Mouse (Mus musculus): ENCODE results near the gene Podxl2. TPM values are rescaled to one million over a fixed set of nuclear protein-coding genes. Genes with fewer than 3 reads are reported as not detected.

The Podxl2 gene
- polyA plus RNA-seq, 1 experiment from 2014 or later: 36.3 TPM

DNA sequence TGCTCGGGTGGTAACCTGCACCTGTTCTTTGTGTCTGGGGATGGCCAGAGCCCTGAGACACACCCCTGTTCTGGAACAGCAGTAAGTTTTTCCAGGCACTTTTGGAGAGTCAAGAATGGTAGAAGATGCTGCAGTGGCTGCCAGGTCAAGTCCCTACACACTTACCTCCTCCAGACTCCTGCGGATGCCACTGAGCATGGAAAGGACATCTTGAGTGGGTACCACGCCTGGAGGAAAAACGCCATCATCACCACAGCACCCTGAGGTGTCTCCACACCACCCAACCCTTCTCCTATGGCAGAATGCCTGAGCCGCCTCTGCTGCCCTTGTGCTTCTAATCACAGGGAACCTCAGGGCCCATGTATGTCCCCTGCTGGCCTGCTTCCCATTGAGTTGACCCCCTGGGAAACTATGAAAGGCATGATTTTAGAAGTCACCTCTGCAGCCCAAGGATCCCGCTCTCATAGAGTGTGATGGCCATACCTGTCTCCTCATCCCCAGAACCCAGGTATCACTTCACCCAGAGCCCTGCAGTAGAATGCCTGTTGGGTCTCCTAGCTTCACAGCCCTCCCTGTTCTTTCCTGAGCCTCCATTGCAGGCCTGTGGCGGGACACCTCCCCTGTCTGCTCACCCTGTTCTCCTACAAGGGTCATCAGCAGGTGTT, 29.8 kb downstream of the Podxl2 start:
- H3K27ac ChIP-seq (ENCODE audit: low read depth, low read length): no peak overlapping the region
- H3K4me3 ChIP-seq (ENCODE audit: low read depth, low read length): no peak overlapping the region
- no peak overlapping the region for H3K9ac ChIP-seq (ENCODE audit: low read depth, low read length)
- no peak for TF ChIP-seq CTCF (IDR thresholded peaks at IDR 0.05; ENCODE audit: low read depth)
- H3K36me3 ChIP-seq (ENCODE audit: control insufficient read depth, insufficient read depth): no peaks in the 10 kb centered on the region
- H3K9me3 ChIP-seq (ENCODE audit: control insufficient read depth): no peaks in the 10 kb centered on the region
- no peak for ATAC-seq
- 92% methylated on average over 7 of the region's 7 CpGs for WGBS
- H3K4me2 ChIP-seq (replicated peaks; ENCODE audit: low read depth): no peak overlapping the region
- H3K4me1 ChIP-seq (replicated peaks; ENCODE audit: control insufficient read depth, insufficient read depth, low read length): peaks cover 6% of the 10 kb centered on the region; the same call in 1 of the 2 replicates
- H3K27me3 ChIP-seq (replicated peaks; ENCODE audit: control insufficient read depth, insufficient read depth, low read length): no peaks in the 10 kb centered on the region

DNA sequence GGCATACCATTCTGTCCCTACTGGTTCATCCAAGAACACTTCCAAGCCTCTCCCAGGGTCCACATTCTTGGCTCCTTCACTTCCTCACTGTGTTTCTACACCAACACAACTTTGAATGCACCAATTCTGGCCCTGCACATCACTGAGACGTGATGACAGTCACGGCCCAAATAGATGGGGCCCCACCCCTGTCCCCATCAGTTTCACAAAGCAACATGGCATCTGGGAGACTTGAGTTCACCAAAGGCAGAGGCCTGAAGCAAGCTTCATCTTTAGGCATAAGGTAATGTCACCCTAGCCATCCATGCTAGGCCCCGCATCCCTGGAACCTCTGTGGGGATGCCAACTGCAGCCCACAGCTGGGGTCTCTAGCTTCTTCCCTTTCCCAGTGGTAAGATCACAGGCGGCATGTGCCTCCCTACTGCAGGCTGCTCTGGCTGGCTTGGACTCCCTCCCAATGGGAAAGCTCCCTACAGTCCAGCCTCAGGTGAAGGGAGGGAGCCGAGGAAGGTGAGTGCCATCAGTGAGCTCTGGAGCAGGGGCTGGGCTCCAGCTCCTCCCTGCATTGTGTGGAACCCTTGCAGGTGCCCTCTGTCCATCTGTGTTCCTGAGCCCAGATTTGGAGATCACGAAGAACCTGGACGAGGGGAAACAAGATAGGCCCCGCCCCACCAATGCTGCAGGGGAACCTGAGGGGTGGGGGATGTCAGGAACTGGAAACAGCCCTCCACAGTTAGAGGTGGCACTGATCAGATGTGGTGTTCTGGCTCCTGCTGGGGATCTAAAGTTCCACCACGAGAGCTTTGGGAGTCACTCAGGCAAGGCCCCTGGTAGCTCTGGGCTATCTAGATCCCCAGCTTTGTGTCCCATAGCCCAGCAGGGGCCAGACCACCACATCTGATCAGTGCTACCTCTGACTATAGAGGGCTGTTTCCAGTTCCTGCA, 30.8 kb downstream of the Podxl2 start:
- 87% methylated on average over 9 of the region's 9 CpGs for WGBS
- H3K9ac ChIP-seq (ENCODE audit: low read depth, low read length): no peak overlapping the region
- H3K4me2 ChIP-seq (replicated peaks; ENCODE audit: low read depth): no peak overlapping the region
- peaks cover 8% of the 10 kb centered on the region; the same call in 1 of the 2 replicates for H3K36me3 ChIP-seq (ENCODE audit: control insufficient read depth, insufficient read depth)
- H3K4me3 ChIP-seq (ENCODE audit: low read depth, low read length): no peak overlapping the region
- no peak overlapping the region for H3K27ac ChIP-seq (ENCODE audit: low read depth, low read length)
- no peaks in the 10 kb centered on the region for H3K9me3 ChIP-seq (ENCODE audit: control insufficient read depth)
- no peak for TF ChIP-seq CTCF (IDR thresholded peaks at IDR 0.05; ENCODE audit: low read depth)
- H3K4me1 ChIP-seq (replicated peaks; ENCODE audit: control insufficient read depth, insufficient read depth, low read length): peaks cover 6% of the 10 kb centered on the region; the same call in 1 of the 2 replicates
- no peaks in the 10 kb centered on the region for H3K27me3 ChIP-seq (replicated peaks; ENCODE audit: control insufficient read depth, insufficient read depth, low read length)
- no peak for ATAC-seq

- 73% methylated on average over 7 of the region's 7 CpGs for WGBS
- Histone ChIP-seq H3K36me3 (ENCODE audit: control insufficient read depth, insufficient read depth) (peaks cover 15% of the 10 kb centered on the region; the same call in 1 of the 2 replicates), H3K27ac (ENCODE audit: low read depth, low read length) (no peak overlapping the region), H3K27me3 (replicated peaks; ENCODE audit: control insufficient read depth, insufficient read depth, low read length) (no peaks in the 10 kb centered on the region), H3K4me2 (replicated peaks; ENCODE audit: low read depth) (peak overlapping the region; percentile 78), H3K4me3 (ENCODE audit: low read depth, low read length) (peak overlapping the region; percentile 93; the same call in 1 of the 2 replicates), H3K9ac (ENCODE audit: low read depth, low read length) (peak overlapping the region; percentile 71; the same call in 1 of the 2 replicates), H3K9me3 (ENCODE audit: control insufficient read depth) (no peaks in the 10 kb centered on the region), H3K4me1 (replicated peaks; ENCODE audit: control insufficient read depth, insufficient read depth, low read length) (peaks cover 6% of the 10 kb centered on the region; the same call in 1 of the 2 replicates)
- TF ChIP-seq CTCF (IDR thresholded peaks at IDR 0.05; ENCODE audit: low read depth): no peak
- no peak for ATAC-seq
These were observed 31.6 kb downstream of the Podxl2 start for GRCm38 (mm10) chr6:88843241-88843640.

DNA sequence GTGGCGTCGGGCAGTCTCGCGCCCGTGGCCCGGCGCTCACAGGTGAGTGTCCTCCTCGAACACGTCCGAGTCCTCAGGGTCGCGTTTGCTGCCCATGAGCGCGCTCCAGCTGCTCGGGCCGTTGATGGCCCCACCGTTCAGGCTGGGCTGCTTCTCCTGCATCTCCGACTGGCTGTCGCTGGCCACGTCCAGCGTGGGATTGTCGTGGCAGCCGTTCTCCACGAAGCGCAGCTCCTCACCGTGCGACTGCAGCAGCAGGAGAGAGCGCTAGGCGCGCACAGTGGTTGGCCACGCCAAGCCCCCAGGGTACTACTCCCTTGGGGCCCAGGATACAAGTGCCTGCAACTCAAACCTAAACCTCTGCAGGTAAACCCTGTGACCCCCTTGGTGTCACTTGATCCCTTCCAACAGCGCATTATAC, 32.1 kb downstream of the Podxl2 start:
- H3K4me3 ChIP-seq (ENCODE audit: low read depth, low read length): peak overlapping the region; percentile 93
- no peak for TF ChIP-seq CTCF (IDR thresholded peaks at IDR 0.05; ENCODE audit: low read depth)
- H3K36me3 ChIP-seq (ENCODE audit: control insufficient read depth, insufficient read depth): peaks cover 20% of the 10 kb centered on the region
- H3K9ac ChIP-seq (ENCODE audit: low read depth, low read length): peak overlapping the region; percentile 71
- no peaks in the 10 kb centered on the region for H3K27me3 ChIP-seq (replicated peaks; ENCODE audit: control insufficient read depth, insufficient read depth, low read length)
- peak overlapping the region; percentile 87 for H3K27ac ChIP-seq (ENCODE audit: low read depth, low read length)
- no peak for ATAC-seq
- H3K9me3 ChIP-seq (ENCODE audit: control insufficient read depth): no peaks in the 10 kb centered on the region
- WGBS: under 1% methylated on average over 32 of the region's 32 CpGs
- peaks cover 6% of the 10 kb centered on the region; the same call in 1 of the 2 replicates for H3K4me1 ChIP-seq (replicated peaks; ENCODE audit: control insufficient read depth, insufficient read depth, low read length)
- peak overlapping the region; percentile 78 for H3K4me2 ChIP-seq (replicated peaks; ENCODE audit: low read depth)

- H3K27ac ChIP-seq (ENCODE audit: low read depth, low read length): peak within 1 kb of the TSS; percentile 87
- peak; percentile 94 for ATAC-seq
- H3K36me3 ChIP-seq (ENCODE audit: control insufficient read depth, insufficient read depth): peaks cover 25% of the 10 kb centered on the region
- WGBS: under 1% methylated on average over 67 of the region's 72 CpGs
- TF ChIP-seq CTCF (IDR thresholded peaks at IDR 0.05; ENCODE audit: low read depth): peak; percentile 84
- no peaks in the 10 kb centered on the region for H3K9me3 ChIP-seq (ENCODE audit: control insufficient read depth)
- peak within 1 kb of the TSS; percentile 76 for H3K9ac ChIP-seq (ENCODE audit: low read depth, low read length)
- H3K4me2 ChIP-seq (replicated peaks; ENCODE audit: low read depth): peak within 1 kb of the TSS; percentile 78
- peak within 1 kb of the TSS; percentile 93 for H3K4me3 ChIP-seq (ENCODE audit: low read depth, low read length)
- H3K27me3 ChIP-seq (replicated peaks; ENCODE audit: control insufficient read depth, insufficient read depth, low read length): no peaks in the 10 kb centered on the region
- H3K4me1 ChIP-seq (replicated peaks; ENCODE audit: control insufficient read depth, insufficient read depth, low read length): peaks cover 6% of the 10 kb centered on the region; the same call in 1 of the 2 replicates
These were observed 32.8 kb downstream of the Podxl2 start, which contains the start of gene Abtb1 for GRCm38 (mm10) chr6:88841781-88842689. Gene Abtb1 (minus strand): TSS chr6:88841984.
